Mouse (Mus musculus): ENCODE data around the gene Tmem240. TPM values are rescaled to one million over a fixed set of nuclear protein-coding genes. Genes with fewer than 3 reads are reported as not detected.
A peak's percentile ranks its signal among the peaks of the same experiment; 100 is the strongest.
"Not testable (repeated sequence)": the region's sequence is repeated elsewhere in the genome, so short reads cannot be mapped to it uniquely, and the experiment has no call there.

The Tmem240 gene
- 0.38 and 0.54 TPM in 2 replicates for polyA plus RNA-seq (2016; fragmentation: Nextera tagmentation; extraction: Ambion mirVana)

GRCm38 (mm10) chr4:155734350-155734941 is at the start of gene Tmem240:
TSS of gene Tmem240 (plus strand) at chr4:155734800.
- DNase-seq (ENCODE audit: low spot score), result peak; percentile 96
- Histone ChIP-seq H3K27ac (peak within 1 kb of the TSS; percentile 93), H3K27me3 (ENCODE audit: insufficient read depth, poor library complexity, severe bottlenecking) (no peaks in the 10 kb centered on the region), H3K9me3 (no peaks in the 10 kb centered on the region), H3K36me3 (peaks cover 43% of the 10 kb centered on the region), H3K4me3 (peak within 1 kb of the TSS; percentile 85), H3K4me1 (peaks cover 29% of the 10 kb centered on the region)
- under 1% methylated on average over 33 of the region's 35 CpGs for WGBS

GRCm38 (mm10) chr4:155687764-155688163 is 46.8 kb upstream of the Tmem240 start:
- not testable (repeated sequence) for H3K4me1 ChIP-seq; H3K4me3 ChIP-seq; H3K36me3 ChIP-seq; H3K27ac ChIP-seq; H3K9me3 ChIP-seq; DNase-seq (ENCODE audit: low spot score)
- 76% methylated on average over 4 of the region's 4 CpGs for WGBS
- H3K27me3 ChIP-seq (ENCODE audit: insufficient read depth, poor library complexity, severe bottlenecking), result peaks cover 12% of the 10 kb centered on the region

- H3K36me3 ChIP-seq, result no peaks in the 10 kb centered on the region
- no peak overlapping the region for H3K4me3 ChIP-seq
- H3K9me3 ChIP-seq, result no peaks in the 10 kb centered on the region
- H3K27me3 ChIP-seq (ENCODE audit: insufficient read depth, poor library complexity, severe bottlenecking), result peaks cover 41% of the 10 kb centered on the region
- WGBS, result 80% methylated on average over 12 of the region's 12 CpGs
- DNase-seq (ENCODE audit: low spot score), result no peak
- peaks cover 19% of the 10 kb centered on the region for H3K4me1 ChIP-seq
- no peak overlapping the region for H3K27ac ChIP-seq
Measured at GRCm38 (mm10) chr4:155690571-155691375, 43.8 kb upstream of the Tmem240 start.

GRCm38 (mm10) chr4:155692421-155692820 is 42.2 kb upstream of the Tmem240 start:
- no peak overlapping the region for H3K4me3 ChIP-seq
- no peaks in the 10 kb centered on the region for H3K9me3 ChIP-seq
- H3K27ac ChIP-seq, result no peak overlapping the region
- no peaks in the 10 kb centered on the region for H3K36me3 ChIP-seq
- no peak for DNase-seq (ENCODE audit: low spot score)
- H3K27me3 ChIP-seq (ENCODE audit: insufficient read depth, poor library complexity, severe bottlenecking), result peaks cover 53% of the 10 kb centered on the region
- H3K4me1 ChIP-seq, result peaks cover 27% of the 10 kb centered on the region
- WGBS, result 93% methylated on average over 3 of the region's 3 CpGs

GRCm38 (mm10) chr4:155694111-155694481 is 40.5 kb upstream of the Tmem240 start, which contains the start of gene Fndc10:
TSS of gene Fndc10 (plus strand) at chr4:155694342.
- H3K4me1 ChIP-seq, result peaks cover 27% of the 10 kb centered on the region
- H3K9me3 ChIP-seq, result no peaks in the 10 kb centered on the region
- peaks cover 53% of the 10 kb centered on the region for H3K27me3 ChIP-seq (ENCODE audit: insufficient read depth, poor library complexity, severe bottlenecking)
- 2% methylated on average over 47 of the region's 47 CpGs for WGBS
- H3K36me3 ChIP-seq, result no peaks in the 10 kb centered on the region
- peak within 1 kb of the TSS; percentile 79 for H3K4me3 ChIP-seq
- H3K27ac ChIP-seq, result peak within 1 kb of the TSS; percentile 86
- DNase-seq (ENCODE audit: low spot score), result no peak

- 2% methylated on average over 92 of the region's 92 CpGs for WGBS
- H3K4me1 ChIP-seq, result peaks cover 27% of the 10 kb centered on the region
- H3K27ac ChIP-seq, result peak overlapping the region; percentile 86
- no peak for DNase-seq (ENCODE audit: low spot score)
- no peaks in the 10 kb centered on the region for H3K9me3 ChIP-seq
- peaks cover 53% of the 10 kb centered on the region for H3K27me3 ChIP-seq (ENCODE audit: insufficient read depth, poor library complexity, severe bottlenecking)
- no peaks in the 10 kb centered on the region for H3K36me3 ChIP-seq
- H3K4me3 ChIP-seq, result peak overlapping the region; percentile 79
Measured at GRCm38 (mm10) chr4:155694482-155695401, 39.9 kb upstream of the Tmem240 start.

GRCm38 (mm10) chr4:155695531-155696062 is 39.0 kb upstream of the Tmem240 start:
- Histone ChIP-seq H3K4me1 (peaks cover 27% of the 10 kb centered on the region), H3K27ac (no peak overlapping the region), H3K36me3 (no peaks in the 10 kb centered on the region), H3K27me3 (ENCODE audit: insufficient read depth, poor library complexity, severe bottlenecking) (peaks cover 51% of the 10 kb centered on the region), H3K9me3 (no peaks in the 10 kb centered on the region), H3K4me3 (0 out of 2 replicates have a peak overlapping the region, but pooled peaks have one; percentile 79)
- no peak for DNase-seq (ENCODE audit: low spot score)
- WGBS, result 71% methylated on average over 4 of the region's 4 CpGs

GRCm38 (mm10) chr4:155696261-155697255 is 38.0 kb upstream of the Tmem240 start:
- Histone ChIP-seq H3K27me3 (ENCODE audit: insufficient read depth, poor library complexity, severe bottlenecking) (peaks cover 43% of the 10 kb centered on the region), H3K9me3 (no peaks in the 10 kb centered on the region), H3K4me3 (0 out of 2 replicates have a peak overlapping the region, but pooled peaks have one; percentile 2), H3K4me1 (peaks cover 27% of the 10 kb centered on the region), H3K36me3 (no peaks in the 10 kb centered on the region), H3K27ac (no peak overlapping the region; the same call in 1 of the 2 replicates)
- WGBS, result 66% methylated on average over 16 of the region's 16 CpGs
- no peak for DNase-seq (ENCODE audit: low spot score)

- Histone ChIP-seq H3K36me3 (no peaks in the 10 kb centered on the region), H3K9me3 (no peaks in the 10 kb centered on the region), H3K27ac (no peak overlapping the region), H3K4me3 (no peak overlapping the region), H3K4me1 (peaks cover 12% of the 10 kb centered on the region), H3K27me3 (ENCODE audit: insufficient read depth, poor library complexity, severe bottlenecking) (peaks cover 16% of the 10 kb centered on the region)
- no peak for DNase-seq (ENCODE audit: low spot score)
Measured at GRCm38 (mm10) chr4:155700425-155700824, 34.2 kb upstream of the Tmem240 start.

GRCm38 (mm10) chr4:155703425-155703929 is 31.1 kb upstream of the Tmem240 start:
- H3K4me3 ChIP-seq, result no peak overlapping the region
- 93% methylated on average over 4 of the region's 4 CpGs for WGBS

More at GRCm38 (mm10) chr4:155703425-155703929, 31.1 kb upstream of the Tmem240 start:
- Histone ChIP-seq H3K27me3 (ENCODE audit: insufficient read depth, poor library complexity, severe bottlenecking) (no peaks in the 10 kb centered on the region), H3K36me3 (0 out of 2 replicates have a peak, but pooled peaks cover 2% of the 10 kb centered on the region), H3K27ac (no peak overlapping the region), H3K4me1 (peaks cover 5% of the 10 kb centered on the region), H3K9me3 (no peaks in the 10 kb centered on the region)
- no peak for DNase-seq (ENCODE audit: low spot score)

Measured in heart, embryonic 10.5 days (tissue).